Mouse (Mus musculus) B cell, adult 2 months (primary cell): ENCODE measurements at regions not wholly inside any gene's neighbourhood (a gene's known extent, or its start where the extent isn't known, plus 50 kb on each side); places are given as distances from the start of the nearest gene placed in this dataset.
A peak's percentile ranks its signal among the peaks of the same experiment; 100 is the strongest.
"Not testable (repeated sequence)": the region's sequence is repeated elsewhere in the genome, so short reads cannot be mapped to it uniquely, and the experiment has no call there.

Experiments
- DNase-seq, 2 experiments: peaks; one replicate each; pipeline ENCODE4 v3.0.0; 2022

GRCm38 (mm10) chr10:57046021-57046420 lies 440.2 kb upstream of the Hsf2 start:
- DNase-seq = no peak

DNA sequence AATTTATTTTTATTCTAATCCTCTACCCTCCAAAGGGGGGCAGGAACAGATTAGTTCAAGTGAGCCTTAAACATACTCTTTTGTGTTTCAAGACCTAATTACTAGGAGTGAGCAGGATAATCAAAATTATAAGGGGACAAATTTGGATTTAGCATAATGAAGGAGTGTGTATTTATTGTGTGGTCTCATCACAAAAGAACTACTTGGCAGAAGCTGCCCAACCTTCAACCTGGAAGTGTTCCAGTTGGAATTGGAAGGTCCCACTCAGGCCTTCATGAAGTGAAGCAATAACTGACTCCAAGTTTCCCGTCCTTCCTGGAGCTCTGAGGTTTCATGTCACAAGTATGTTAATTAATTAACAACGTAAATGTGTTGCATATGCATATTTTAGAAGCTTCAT lies 439.3 kb upstream of the Hsf2 start:
- DNase-seq = no peak

GRCm38 (mm10) chr10:57047719-57048118 lies 438.5 kb upstream of the Hsf2 start:
- DNase-seq = no peak

GRCm38 (mm10) chr10:57053375-57053774 lies 432.8 kb upstream of the Hsf2 start:
- DNase-seq = not testable (repeated sequence)

- DNase-seq = no peak
Measured at GRCm38 (mm10) chr10:57090131-57090530, 396.1 kb upstream of the Hsf2 start.

GRCm38 (mm10) chr10:57095920-57096319 lies 390.3 kb upstream of the Hsf2 start:
- DNase-seq = no peak

DNA sequence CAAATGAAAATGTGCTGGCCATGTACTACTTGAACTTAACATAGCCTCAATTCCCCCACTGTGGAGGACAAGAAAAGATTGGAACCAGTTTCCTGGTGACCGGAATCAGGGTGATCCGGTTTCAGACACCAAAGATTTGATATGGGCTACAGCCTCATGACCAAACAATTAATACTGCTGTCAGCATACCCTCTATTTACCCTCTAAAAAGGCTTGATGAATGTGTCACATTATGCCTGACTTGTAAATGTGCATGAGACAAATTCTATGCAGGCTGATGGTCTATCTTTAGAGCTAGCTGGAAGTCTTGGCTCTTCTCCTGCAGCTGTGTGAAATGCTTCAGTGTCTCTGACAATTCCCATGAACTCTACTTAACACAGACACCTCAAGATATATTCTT lies 372.8 kb upstream of the Hsf2 start:
- no peak for DNase-seq

DNA sequence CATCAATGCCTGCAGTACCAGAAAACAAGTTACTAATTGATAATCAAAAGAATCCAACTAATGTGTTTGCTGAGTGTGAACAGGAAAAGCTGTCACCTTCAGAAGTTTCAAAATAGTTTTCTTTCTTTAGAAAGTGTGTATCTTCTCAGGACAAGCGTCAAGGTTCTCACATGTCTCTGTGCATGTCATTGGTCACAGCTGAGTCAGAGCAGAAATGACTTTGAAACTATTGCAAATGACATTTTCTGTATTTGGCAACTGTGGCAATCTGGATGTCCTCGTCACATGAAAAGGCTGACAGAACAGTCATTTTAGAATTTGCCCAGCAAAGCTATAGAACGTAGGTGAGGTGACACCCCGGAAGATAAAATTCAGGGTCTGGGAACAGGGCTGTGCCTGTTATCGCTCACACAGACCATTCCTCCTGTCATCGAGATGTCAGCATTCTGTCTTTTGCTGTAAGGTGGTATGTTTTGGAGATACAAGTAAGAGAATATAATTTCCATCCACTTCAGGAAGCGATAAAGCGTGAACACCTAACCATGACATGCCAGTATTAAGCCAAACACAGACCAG lies 371.4 kb upstream of the Hsf2 start:
- no peak for DNase-seq

DNA sequence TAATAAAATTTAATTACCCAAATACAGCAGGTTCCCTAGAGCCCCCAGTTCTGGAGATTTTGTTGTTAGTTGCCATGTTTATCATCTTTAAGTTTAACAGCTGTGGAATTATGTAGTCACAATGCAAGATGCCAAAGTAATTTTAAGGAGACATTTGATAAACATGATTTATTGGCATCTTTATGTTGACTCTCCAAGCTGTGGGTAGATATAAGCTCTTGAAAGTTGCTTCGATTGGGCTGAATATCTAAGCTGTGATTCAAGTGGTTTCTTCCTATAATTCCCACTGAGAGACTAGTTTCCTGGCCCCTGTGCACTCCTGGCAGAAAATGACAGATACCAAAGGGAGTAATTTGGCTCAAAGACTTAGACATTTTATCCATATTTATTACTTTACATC lies 364.7 kb upstream of the Hsf2 start:
- DNase-seq = no peak

GRCm38 (mm10) chr10:57127185-57127584 lies 359.0 kb upstream of the Hsf2 start:
- no peak for DNase-seq

GRCm38 (mm10) chr10:57156426-57156825 lies 329.8 kb upstream of the Hsf2 start:
- no peak for DNase-seq

DNA sequence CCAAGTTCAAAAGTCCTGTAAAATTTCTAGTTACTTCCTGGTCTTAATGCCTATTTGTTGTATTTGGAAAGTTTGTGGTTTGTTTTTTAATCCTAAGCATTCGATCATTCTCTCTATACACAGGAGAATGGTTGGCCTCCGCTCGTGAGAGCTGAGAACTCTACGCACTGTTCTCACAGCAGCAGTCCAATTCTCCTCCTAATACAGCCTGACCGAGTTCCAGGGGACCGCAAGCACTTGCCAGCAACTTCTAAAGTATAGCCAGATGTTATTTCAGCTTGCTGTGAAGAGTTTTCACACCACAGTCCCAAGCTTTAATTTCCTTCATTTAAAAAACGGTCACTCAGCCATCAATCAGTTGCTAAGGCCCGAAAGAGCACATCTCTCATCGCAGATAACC lies 329.3 kb upstream of the Hsf2 start:
- DNase-seq = no peak

GRCm38 (mm10) chr10:57160546-57160945 lies 325.6 kb upstream of the Hsf2 start:
- DNase-seq = no peak

DNA sequence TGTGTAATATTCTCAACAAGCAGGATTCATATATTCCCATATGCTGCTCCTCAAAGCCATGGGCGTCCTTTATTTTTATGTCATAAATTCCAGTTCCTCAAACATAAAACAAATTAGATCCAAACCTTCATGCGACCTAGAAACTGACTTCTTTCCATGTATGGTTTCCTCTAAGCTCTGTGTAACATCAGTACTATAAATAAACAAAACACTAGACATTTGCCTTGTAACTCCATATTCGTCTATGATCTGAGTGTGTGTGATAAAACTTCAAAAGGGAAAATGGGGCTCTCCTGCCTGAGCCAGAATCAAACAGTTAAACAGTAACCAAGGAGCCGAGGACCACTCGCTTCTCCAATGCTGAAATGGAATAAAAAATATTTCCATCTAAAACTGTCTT lies 322.8 kb upstream of the Hsf2 start:
- DNase-seq = no peak

DNA sequence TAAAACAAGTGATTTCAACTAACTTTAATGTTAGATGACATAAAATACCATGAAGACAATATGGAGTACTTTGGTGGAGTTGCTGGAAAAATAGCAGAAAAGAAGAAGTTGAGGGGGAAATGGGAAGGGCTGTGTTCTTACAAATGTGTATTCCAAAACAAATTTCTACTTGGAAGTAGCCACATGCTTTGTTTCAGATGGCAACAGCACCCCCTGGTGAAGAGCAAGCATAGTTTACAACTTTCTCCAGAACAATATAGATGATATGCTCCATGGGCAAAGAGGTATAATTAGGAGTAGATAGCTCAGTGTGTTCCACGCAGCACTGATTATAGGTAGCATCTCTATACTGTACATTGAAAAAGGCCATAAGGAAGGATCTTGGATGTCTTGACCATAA lies 302.6 kb upstream of the Hsf2 start:
- DNase-seq = peak; percentile 12 to 40

- DNase-seq = no peak
Measured at GRCm38 (mm10) chr10:57210701-57211100, 275.5 kb upstream of the Hsf2 start.

GRCm38 (mm10) chr10:57231117-57231516 lies 255.1 kb upstream of the Hsf2 start:
- no peak for DNase-seq

DNA sequence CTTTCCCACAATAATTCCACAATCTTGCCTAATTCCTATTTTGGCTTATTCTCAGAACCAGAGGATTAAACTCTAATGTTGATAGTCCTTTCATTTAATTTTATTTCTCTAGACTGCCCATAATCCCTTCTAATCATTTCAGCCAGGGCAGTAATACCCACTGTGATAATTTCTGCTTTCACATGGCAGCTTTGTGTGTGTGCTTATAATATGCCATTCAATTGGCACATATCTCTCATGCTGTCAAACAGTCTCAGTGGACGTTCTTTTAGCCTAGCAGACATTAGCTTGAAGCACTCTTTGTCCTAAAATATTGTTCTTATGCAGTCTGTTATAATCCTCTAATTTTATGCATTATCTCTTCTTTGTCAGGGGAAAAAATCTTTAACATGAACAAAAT lies 205.0 kb upstream of the Hsf2 start:
- DNase-seq = no peak

- DNase-seq = no peak
Measured at GRCm38 (mm10) chr10:57282896-57283295, 203.3 kb upstream of the Hsf2 start.

DNA sequence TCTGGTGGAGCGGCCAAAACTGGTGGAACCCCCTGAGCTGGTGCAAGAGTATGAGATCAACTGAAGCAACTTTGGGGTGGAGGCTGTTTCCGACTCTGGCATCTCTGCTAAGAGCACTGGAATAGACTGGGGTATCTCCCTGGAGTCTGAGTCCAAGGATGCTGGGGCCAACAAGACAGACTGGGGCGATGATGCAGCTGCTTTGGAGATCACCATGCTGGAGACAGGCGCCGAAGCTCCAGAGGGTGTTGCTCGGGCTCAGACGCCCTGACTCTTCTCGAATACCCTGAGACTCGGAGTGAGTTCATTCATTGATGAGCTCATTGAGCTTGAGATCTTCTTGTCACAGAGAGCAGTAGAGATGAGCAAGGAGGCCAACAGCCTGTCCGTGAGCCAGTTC lies 194.6 kb upstream of the Hsf2 start:
- no peak for DNase-seq

DNA sequence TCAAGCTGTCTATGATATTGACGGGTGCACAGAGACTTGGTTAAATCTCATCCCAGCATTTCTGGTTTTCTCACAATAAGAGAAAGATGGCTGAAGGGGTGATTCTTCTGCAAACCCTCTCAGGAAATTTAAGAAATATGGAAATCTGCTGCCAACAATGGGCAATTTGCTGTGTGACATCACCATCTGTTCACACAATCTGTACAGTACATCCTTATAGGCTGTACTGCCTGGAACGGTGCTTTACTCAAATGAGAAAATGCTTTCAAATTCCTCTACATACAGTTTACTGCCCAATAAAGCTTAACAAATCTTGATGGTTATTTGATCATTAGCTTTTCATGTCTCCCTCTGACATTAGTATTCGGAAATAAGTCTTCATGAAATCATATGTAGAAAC lies 172.4 kb upstream of the Hsf2 start:
- DNase-seq = no peak

- no peak for DNase-seq
Measured at GRCm38 (mm10) chr10:57317067-57317466, 169.1 kb upstream of the Hsf2 start.

- no peak for DNase-seq
Measured at GRCm38 (mm10) chr10:57319171-57319570, 167.0 kb upstream of the Hsf2 start.

DNA sequence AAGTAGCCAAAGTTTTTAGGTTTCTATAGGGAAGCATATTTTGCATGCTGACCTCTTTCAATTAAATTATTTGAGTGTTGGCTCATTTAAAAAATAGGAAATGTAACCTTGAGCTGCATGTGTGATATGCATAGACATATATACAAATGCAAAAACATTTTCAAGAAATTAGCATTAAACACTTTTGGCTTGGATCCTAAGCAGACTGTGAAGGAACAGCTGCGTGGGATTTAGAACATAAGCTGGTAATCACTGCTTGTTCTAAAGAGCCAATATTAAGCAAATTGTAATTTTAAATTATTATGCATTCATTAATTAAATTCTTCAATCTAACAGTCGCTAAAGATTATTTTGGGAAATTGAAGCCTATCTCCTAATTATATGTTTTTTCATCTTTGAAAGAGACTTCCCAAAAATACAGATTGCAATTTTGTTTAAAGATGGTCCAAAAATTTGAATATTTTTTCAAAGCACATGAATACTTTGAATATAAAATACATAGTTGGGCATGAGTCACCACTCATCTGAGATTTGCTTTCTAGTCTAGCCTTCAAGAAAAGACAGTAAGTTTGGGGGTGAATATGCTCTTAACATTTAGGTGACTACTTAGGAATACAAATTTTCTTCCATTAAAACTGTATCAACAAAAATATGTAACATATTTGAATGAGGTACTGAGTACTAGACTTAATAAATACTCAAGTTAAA lies 163.3 kb upstream of the Hsf2 start:
- DNase-seq = no peak

- no peak for DNase-seq
Measured at GRCm38 (mm10) chr10:57324226-57324625, 162.0 kb upstream of the Hsf2 start.
